Mouse (Mus musculus): ENCODE results near the gene Nek9. TPM values are rescaled to one million over a fixed set of nuclear protein-coding genes. Genes with fewer than 3 reads are reported as not detected.

Gene Nek9
- 45.5 TPM for polyA plus RNA-seq (2014; fragmentation: Illumina TruSeq; extraction: RNeasy Lipid Tissue Mini Kit (QIAGEN cat#74804); ENCODE audit: low read depth, low replicate concordance)

DNA sequence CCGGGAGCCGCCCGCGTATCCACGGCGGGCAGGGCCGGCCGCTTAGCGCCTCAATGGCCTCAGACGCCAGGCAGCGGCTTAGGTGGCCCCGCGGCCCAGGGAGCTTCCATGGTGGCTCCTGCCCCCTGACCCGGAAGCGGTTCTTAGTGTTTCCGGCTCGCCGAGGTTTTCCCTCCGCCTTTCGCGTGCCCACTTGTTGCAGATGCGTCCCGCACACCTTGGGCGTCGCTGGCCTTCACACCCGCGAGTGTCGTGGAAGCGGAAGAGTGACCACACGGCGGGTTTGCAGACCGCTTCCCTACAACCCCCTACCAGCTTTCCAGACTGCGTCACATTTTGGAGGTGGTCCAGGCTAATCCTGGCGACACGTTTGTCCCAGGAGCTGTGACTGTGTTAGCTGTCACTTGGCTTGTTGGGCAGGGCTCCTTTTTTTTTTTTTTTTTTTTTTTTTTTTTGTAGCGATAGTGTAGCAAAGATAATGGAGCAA, at the start of gene Nek9:
TSS of gene Nek9 (minus strand) at position 120 of the 487 bp plus-strand sequence.

DNA sequence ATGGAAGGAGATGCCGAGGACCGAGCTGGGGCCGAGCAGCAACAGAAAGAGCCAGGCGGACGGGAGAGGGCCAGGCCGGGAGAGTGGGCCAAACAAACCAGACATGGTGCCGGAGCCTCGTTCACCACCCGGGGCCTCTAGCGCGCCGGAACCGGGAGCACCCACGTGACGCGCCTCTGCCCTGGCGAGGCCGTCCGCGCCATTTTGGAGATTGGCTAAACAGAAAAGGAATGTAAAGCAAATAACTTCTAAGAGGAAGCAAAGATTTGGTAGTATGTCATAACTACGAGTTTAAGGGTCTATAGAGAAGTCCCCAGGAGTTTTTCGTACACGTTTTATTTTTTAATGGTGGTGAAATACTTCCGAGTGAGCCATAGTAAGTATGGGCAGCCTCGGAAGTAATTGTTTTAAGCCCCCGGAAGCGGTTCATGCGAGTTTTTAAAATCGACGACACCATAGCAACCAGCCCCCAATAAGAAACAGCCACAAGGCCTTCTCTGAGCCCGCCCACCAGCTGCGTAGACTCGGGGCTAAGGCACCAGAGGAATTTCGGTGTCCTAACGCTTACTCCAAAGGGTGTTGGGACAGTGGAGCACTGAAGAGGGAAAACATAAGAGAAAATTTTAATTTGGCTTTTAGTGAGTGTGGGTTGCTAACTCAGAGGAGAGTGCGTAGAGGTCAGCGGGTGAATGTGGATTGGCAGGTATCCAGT, 35.6 kb upstream of the Nek9 start, which contains the start of gene Tmed10:
TSS of gene Tmed10 (minus strand) at position 287 of the 712 bp plus-strand sequence.

DNA sequence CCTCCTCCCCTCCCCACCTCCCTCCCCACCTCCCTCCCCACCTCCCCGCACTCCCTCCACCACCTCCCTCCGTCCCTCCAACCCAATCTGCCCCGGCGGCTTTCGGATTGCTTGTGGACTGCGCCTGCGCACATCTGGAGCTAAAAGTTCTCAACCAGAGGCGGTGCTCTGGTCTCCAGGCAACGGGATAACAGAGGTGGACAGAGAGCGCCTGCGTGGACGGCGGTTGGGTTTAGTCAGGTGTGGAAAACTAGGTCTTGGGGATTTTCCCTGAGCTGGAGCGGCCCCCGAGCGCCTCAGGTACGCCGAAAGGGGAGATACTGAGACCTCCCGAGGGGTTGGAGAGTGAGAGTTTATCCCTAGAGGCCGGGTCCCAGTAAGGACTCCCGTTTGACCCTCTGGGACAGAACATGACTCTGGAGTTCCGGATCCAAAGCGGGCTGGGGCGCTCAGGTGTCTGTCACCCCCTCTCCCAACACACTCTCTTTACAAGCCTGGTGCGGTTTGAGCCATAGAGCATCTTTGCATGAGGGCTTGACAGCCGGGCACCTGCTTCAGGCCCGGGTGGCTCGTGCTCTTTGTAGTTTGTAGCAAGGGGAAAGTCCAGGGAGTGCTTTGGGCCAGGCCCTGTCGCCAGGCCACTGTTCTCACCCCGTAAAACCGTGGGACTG, 50.5 kb downstream of the Nek9 start, which contains the start of gene Zc2hc1c:
TSS of gene Zc2hc1c (plus strand) at position 106 of the 671 bp plus-strand sequence.

DNA sequence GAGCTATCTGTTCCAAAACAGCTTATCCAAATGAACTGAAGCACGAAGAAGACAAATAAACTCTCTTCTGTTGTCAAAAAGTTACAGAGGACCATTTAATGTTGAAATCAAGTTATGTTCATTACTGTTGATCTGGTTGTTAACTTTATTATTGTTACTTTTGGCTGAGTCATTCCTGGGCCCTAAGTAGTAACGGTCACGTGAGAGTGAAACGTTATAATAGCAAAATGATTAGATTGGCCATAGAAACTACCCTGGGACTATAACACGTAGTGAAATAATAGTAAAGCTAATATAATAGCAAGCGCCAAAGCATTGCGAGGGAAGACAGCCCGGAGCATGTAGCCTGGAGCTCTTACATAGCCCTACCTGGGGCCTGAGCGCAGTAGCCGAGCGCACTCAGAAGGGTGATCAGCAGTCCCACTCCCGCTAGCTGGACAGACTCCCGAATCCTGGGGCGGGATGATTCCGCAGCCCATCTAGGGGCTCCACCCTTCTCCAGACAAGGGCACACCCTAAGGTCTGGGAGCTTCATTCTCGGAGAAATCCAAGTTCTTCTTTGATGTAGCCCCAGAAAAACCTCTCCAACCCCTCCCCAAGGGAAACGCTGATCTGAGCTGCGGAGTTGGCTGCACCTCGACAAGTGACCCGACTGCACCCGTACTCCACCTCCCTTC, 51.2 kb downstream of the Nek9 start, which contains the start of gene Acyp1:
TSS of gene Acyp1 (minus strand) at position 630 of the 677 bp plus-strand sequence.

DNA sequence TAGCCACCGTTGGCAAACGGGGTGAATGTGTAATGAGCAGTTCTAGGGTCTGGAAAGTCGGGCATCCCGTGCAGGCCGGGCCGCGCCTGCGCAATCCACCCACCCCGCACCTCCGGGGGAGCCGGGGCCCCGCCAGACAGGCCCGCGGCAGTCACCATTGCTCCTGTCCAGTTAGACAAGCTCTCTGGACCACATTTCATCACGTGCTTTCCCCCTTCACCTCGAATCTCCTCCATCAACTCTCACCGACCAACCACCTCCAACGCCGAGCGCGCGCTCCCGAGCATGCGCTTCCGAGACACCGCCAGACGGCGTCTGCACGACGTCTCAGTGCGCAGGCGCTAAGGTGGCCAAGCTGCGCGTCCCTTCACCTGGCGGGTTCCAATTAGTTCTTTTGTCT, 68.8 kb downstream of the Nek9 start, which contains the start of gene Mlh3:
TSS of gene Mlh3 (minus strand) at position 281 of the 400 bp plus-strand sequence.

Other genes starting within 250 kb of the Nek9 start
- 5.4 TPM for gene Prox2, start 228.6 kb downstream of the Nek9 start, polyA plus RNA-seq (2014; fragmentation: Illumina TruSeq; extraction: RNeasy Lipid Tissue Mini Kit (QIAGEN cat#74804); ENCODE audit: low read depth, low replicate concordance)
- 122 TPM for gene Dlst, start 228.5 kb downstream of the Nek9 start, polyA plus RNA-seq (2014; fragmentation: Illumina TruSeq; extraction: RNeasy Lipid Tissue Mini Kit (QIAGEN cat#74804); ENCODE audit: low read depth, low replicate concordance)
- 0.73 TPM for gene Rps6kl1, start 188.1 kb downstream of the Nek9 start, polyA plus RNA-seq (2014; fragmentation: Illumina TruSeq; extraction: RNeasy Lipid Tissue Mini Kit (QIAGEN cat#74804); ENCODE audit: low read depth, low replicate concordance)
- 45.3 TPM for gene Pgf, start 161.6 kb downstream of the Nek9 start, polyA plus RNA-seq (2014; fragmentation: Illumina TruSeq; extraction: RNeasy Lipid Tissue Mini Kit (QIAGEN cat#74804); ENCODE audit: low read depth, low replicate concordance)
- gene Eif2b2, start 119.9 kb downstream of the Nek9 start, polyA plus RNA-seq (2014; fragmentation: Illumina TruSeq; extraction: RNeasy Lipid Tissue Mini Kit (QIAGEN cat#74804); ENCODE audit: low read depth, low replicate concordance), result 69.9 TPM
- 16.3 TPM for gene Mlh3, start 68.8 kb downstream of the Nek9 start, polyA plus RNA-seq (2014; fragmentation: Illumina TruSeq; extraction: RNeasy Lipid Tissue Mini Kit (QIAGEN cat#74804); ENCODE audit: low read depth, low replicate concordance)
- 51.4 TPM for gene Acyp1, start 50.9 kb downstream of the Nek9 start, polyA plus RNA-seq (2014; fragmentation: Illumina TruSeq; extraction: RNeasy Lipid Tissue Mini Kit (QIAGEN cat#74804); ENCODE audit: low read depth, low replicate concordance)
- 7.3 TPM for gene Zc2hc1c, start 50.8 kb downstream of the Nek9 start, polyA plus RNA-seq (2014; fragmentation: Illumina TruSeq; extraction: RNeasy Lipid Tissue Mini Kit (QIAGEN cat#74804); ENCODE audit: low read depth, low replicate concordance)
- 381 TPM for gene Tmed10, start 35.5 kb upstream of the Nek9 start, polyA plus RNA-seq (2014; fragmentation: Illumina TruSeq; extraction: RNeasy Lipid Tissue Mini Kit (QIAGEN cat#74804); ENCODE audit: low read depth, low replicate concordance)
- 67.4 TPM for gene Fos, start 134.5 kb upstream of the Nek9 start, polyA plus RNA-seq (2014; fragmentation: Illumina TruSeq; extraction: RNeasy Lipid Tissue Mini Kit (QIAGEN cat#74804); ENCODE audit: low read depth, low replicate concordance)